Mouse (Mus musculus) olfactory bulb, adult 2 months (tissue): ENCODE results near the gene Tor1b.

Source experiments
- CTCF ChIP-seq: fragments of 200-500 bp; IDR thresholded peaks from 2 replicates; pipeline ENCODE4 v1.5.1; 2012; ENCODE audit warnings: low read depth, mild to moderate bottlenecking, low read length, moderate library complexity; ENCODE audit not compliant: insufficient read depth
- POLR2A ChIP-seq: fragments of 200-500 bp; IDR thresholded peaks from 2 replicates; pipeline ENCODE4 v1.6.1; 2012; ENCODE audit warnings: mild to moderate bottlenecking, low read depth, low read length, moderate library complexity; ENCODE audit not compliant: insufficient read depth

- TF ChIP-seq CTCF (no peak), POLR2A (no peak)
Measured at GRCm38 (mm10) chr2:30985111-30986020, 32.6 kb downstream of the Tor1b start.
